Mouse (Mus musculus): ENCODE data around the gene Banp. TPM values are rescaled to one million over a fixed set of nuclear protein-coding genes. Genes with fewer than 3 reads are reported as not detected.

The Banp gene
- polyA plus RNA-seq, 1 experiment from 2014 or later, result 34.9 TPM

- peak; percentile 0; the same call in 1 of the 2 replicates for ATAC-seq (ENCODE audit: low read depth)
- DNase-seq (ENCODE audit: low spot score), result peak; percentile 72
- H3K27me3 ChIP-seq (replicated peaks; ENCODE audit: control insufficient read depth, insufficient read depth, low read length), result no peaks in the 10 kb centered on the region
- peak overlapping the region; percentile 87 for H3K4me3 ChIP-seq (ENCODE audit: low read depth, low read length)
- H3K4me2 ChIP-seq (ENCODE audit: low read depth, low read length), result peak overlapping the region; percentile 80
- H3K36me3 ChIP-seq (ENCODE audit: control insufficient read depth, insufficient read depth, low read length), result peaks cover 22% of the 10 kb centered on the region
- peaks cover 26% of the 10 kb centered on the region for H3K4me1 ChIP-seq (ENCODE audit: control insufficient read depth, insufficient read depth, low read length)
- WGBS, result 1% methylated on average over 36 of the region's 97 CpGs
- H3K9me3 ChIP-seq (ENCODE audit: control insufficient read depth, low read length), result no peaks in the 10 kb centered on the region
- peak overlapping the region; percentile 96 for H3K27ac ChIP-seq (replicated peaks; ENCODE audit: low read depth, low read length)
- H3K9ac ChIP-seq (ENCODE audit: low read depth, low read length), result peak overlapping the region; percentile 99
Measured at GRCm38 (mm10) chr8:121950749-121951655, 1.5 kb downstream of the Banp start.

GRCm38 (mm10) chr8:121951656-121952009 is 2.1 kb downstream of the Banp start:
- Histone ChIP-seq H3K4me2 (ENCODE audit: low read depth, low read length) (peak overlapping the region; percentile 80), H3K27me3 (replicated peaks; ENCODE audit: control insufficient read depth, insufficient read depth, low read length) (no peaks in the 10 kb centered on the region), H3K27ac (replicated peaks; ENCODE audit: low read depth, low read length) (peak overlapping the region; percentile 96; the same call in 1 of the 2 replicates), H3K4me3 (ENCODE audit: low read depth, low read length) (peak overlapping the region; percentile 87), H3K9ac (ENCODE audit: low read depth, low read length) (peak overlapping the region; percentile 99), H3K36me3 (ENCODE audit: control insufficient read depth, insufficient read depth, low read length) (peaks cover 22% of the 10 kb centered on the region), H3K9me3 (ENCODE audit: control insufficient read depth, low read length) (no peaks in the 10 kb centered on the region), H3K4me1 (ENCODE audit: control insufficient read depth, insufficient read depth, low read length) (peaks cover 26% of the 10 kb centered on the region)
- WGBS, result 37% methylated on average over 7 of the region's 7 CpGs
- ATAC-seq (ENCODE audit: low read depth), result no peak
- no peak for DNase-seq (ENCODE audit: low spot score)

DNA sequence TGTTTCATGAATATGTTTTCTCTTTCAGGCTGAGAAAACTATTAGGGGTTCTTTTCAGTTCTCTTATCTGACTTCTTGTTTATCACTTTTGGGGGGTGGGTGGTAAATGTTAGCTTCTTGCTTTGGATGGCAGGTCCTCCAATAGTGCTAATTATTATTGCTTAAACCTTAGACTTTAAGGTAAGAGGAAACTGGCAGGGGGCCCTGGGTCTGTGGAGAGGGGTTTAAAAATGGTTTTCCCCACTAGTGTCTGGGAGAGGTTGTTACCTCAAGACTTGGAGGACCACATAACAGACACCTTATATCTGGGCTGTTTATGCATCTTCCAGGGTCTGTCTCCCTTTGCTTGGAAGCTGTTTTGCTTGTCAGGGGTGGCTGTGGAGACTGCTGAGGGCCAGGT is 2.6 kb downstream of the Banp start:
- no peak overlapping the region for H3K27ac ChIP-seq (replicated peaks; ENCODE audit: low read depth, low read length)
- H3K9ac ChIP-seq (ENCODE audit: low read depth, low read length), result peak overlapping the region; percentile 51; the same call in 1 of the 2 replicates
- peak overlapping the region; percentile 80 for H3K4me2 ChIP-seq (ENCODE audit: low read depth, low read length)
- H3K4me3 ChIP-seq (ENCODE audit: low read depth, low read length), result peak overlapping the region; percentile 87; the same call in 1 of the 2 replicates
- no peaks in the 10 kb centered on the region for H3K27me3 ChIP-seq (replicated peaks; ENCODE audit: control insufficient read depth, insufficient read depth, low read length)
- peaks cover 22% of the 10 kb centered on the region for H3K36me3 ChIP-seq (ENCODE audit: control insufficient read depth, insufficient read depth, low read length)
- ATAC-seq (ENCODE audit: low read depth) (no peak), DNase-seq (ENCODE audit: low spot score) (no peak)
- peaks cover 23% of the 10 kb centered on the region for H3K4me1 ChIP-seq (ENCODE audit: control insufficient read depth, insufficient read depth, low read length)
- no peaks in the 10 kb centered on the region for H3K9me3 ChIP-seq (ENCODE audit: control insufficient read depth, low read length)

- peaks cover 22% of the 10 kb centered on the region for H3K36me3 ChIP-seq (ENCODE audit: control insufficient read depth, insufficient read depth, low read length)
Measured at GRCm38 (mm10) chr8:121952800-121953199, 3.2 kb downstream of the Banp start.

DNA sequence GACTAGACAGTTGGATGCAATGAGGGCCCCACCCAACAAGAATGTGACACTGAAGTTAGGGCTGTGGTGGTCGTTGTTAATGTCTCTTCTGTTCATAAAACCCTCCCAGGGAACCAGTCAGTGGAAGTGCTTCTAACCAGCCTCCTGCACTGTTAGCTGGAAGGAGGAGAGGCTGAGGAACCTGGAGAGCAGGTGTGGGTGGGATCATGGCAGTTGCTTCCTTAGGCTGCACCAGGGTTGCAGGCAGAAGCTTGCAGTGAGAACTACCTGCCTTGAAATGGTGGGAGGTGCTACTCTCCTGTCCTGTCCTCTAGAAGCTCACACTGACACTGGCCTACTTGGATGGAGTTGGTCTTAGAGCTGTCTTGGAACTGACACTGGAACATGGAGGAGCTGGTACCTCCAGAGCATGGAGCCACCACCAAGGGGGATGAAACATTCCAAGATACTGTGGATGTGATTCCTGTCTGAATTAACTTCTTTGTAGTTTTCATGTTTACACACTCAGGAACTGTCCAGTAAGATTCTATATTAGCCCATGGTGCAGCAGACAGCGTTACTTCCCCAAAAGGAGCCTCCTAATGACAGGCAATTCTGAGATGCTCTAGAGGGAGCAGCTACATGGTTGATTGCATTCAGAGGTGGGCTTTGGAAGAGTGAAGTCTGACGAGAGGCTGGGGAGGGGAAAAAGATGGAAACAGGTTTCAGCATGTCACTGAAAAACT is 4.4 kb downstream of the Banp start:
- WGBS, result 65% methylated on average over 3 of the region's 3 CpGs
- Histone ChIP-seq H3K4me3 (ENCODE audit: low read depth, low read length) (no peak overlapping the region), H3K4me2 (ENCODE audit: low read depth, low read length) (no peak overlapping the region), H3K9me3 (ENCODE audit: control insufficient read depth, low read length) (no peaks in the 10 kb centered on the region), H3K27ac (replicated peaks; ENCODE audit: low read depth, low read length) (no peak overlapping the region), H3K4me1 (ENCODE audit: control insufficient read depth, insufficient read depth, low read length) (peaks cover 12% of the 10 kb centered on the region), H3K27me3 (replicated peaks; ENCODE audit: control insufficient read depth, insufficient read depth, low read length) (no peaks in the 10 kb centered on the region), H3K36me3 (ENCODE audit: control insufficient read depth, insufficient read depth, low read length) (peaks cover 22% of the 10 kb centered on the region), H3K9ac (ENCODE audit: low read depth, low read length) (no peak overlapping the region)
- ATAC-seq (ENCODE audit: low read depth) (no peak), DNase-seq (ENCODE audit: low spot score) (no peak)

More at GRCm38 (mm10) chr8:121952800-121953199, 3.2 kb downstream of the Banp start:
- Histone ChIP-seq H3K4me2 (ENCODE audit: low read depth, low read length) (peak overlapping the region; percentile 80), H3K27me3 (replicated peaks; ENCODE audit: control insufficient read depth, insufficient read depth, low read length) (no peaks in the 10 kb centered on the region), H3K4me3 (ENCODE audit: low read depth, low read length) (no peak overlapping the region), H3K27ac (replicated peaks; ENCODE audit: low read depth, low read length) (no peak overlapping the region), H3K9ac (ENCODE audit: low read depth, low read length) (no peak overlapping the region), H3K4me1 (ENCODE audit: control insufficient read depth, insufficient read depth, low read length) (peaks cover 18% of the 10 kb centered on the region), H3K9me3 (ENCODE audit: control insufficient read depth, low read length) (no peaks in the 10 kb centered on the region)
- DNase-seq (ENCODE audit: low spot score) (no peak), ATAC-seq (ENCODE audit: low read depth) (no peak)
- WGBS, result 91% methylated on average over 7 of the region's 7 CpGs

GRCm38 (mm10) chr8:121954981-121955555 is 5.5 kb downstream of the Banp start:
- Histone ChIP-seq H3K27me3 (replicated peaks; ENCODE audit: control insufficient read depth, insufficient read depth, low read length) (no peaks in the 10 kb centered on the region), H3K4me3 (ENCODE audit: low read depth, low read length) (no peak overlapping the region), H3K9ac (ENCODE audit: low read depth, low read length) (no peak overlapping the region; the same call in 1 of the 2 replicates), H3K4me1 (ENCODE audit: control insufficient read depth, insufficient read depth, low read length) (peaks cover 12% of the 10 kb centered on the region), H3K4me2 (ENCODE audit: low read depth, low read length) (no peak overlapping the region), H3K27ac (replicated peaks; ENCODE audit: low read depth, low read length) (no peak overlapping the region), H3K9me3 (ENCODE audit: control insufficient read depth, low read length) (no peaks in the 10 kb centered on the region), H3K36me3 (ENCODE audit: control insufficient read depth, insufficient read depth, low read length) (peaks cover 22% of the 10 kb centered on the region)
- ATAC-seq (ENCODE audit: low read depth) (no peak), DNase-seq (ENCODE audit: low spot score) (no peak)
- WGBS, result 75% methylated on average over 10 of the region's 10 CpGs

GRCm38 (mm10) chr8:121955825-121956500 is 6.4 kb downstream of the Banp start:
- H3K4me2 ChIP-seq (ENCODE audit: low read depth, low read length), result no peak overlapping the region
- peaks cover 12% of the 10 kb centered on the region for H3K4me1 ChIP-seq (ENCODE audit: control insufficient read depth, insufficient read depth, low read length)
- H3K4me3 ChIP-seq (ENCODE audit: low read depth, low read length), result no peak overlapping the region
- WGBS, result 83% methylated on average over 1 of the region's 1 CpGs
- H3K36me3 ChIP-seq (ENCODE audit: control insufficient read depth, insufficient read depth, low read length), result peaks cover 22% of the 10 kb centered on the region
- ATAC-seq (ENCODE audit: low read depth) (no peak), DNase-seq (ENCODE audit: low spot score) (no peak)
- H3K27me3 ChIP-seq (replicated peaks; ENCODE audit: control insufficient read depth, insufficient read depth, low read length), result no peaks in the 10 kb centered on the region
- no peaks in the 10 kb centered on the region for H3K9me3 ChIP-seq (ENCODE audit: control insufficient read depth, low read length)
- no peak overlapping the region for H3K27ac ChIP-seq (replicated peaks; ENCODE audit: low read depth, low read length)
- no peak overlapping the region for H3K9ac ChIP-seq (ENCODE audit: low read depth, low read length)

- H3K4me1 ChIP-seq (ENCODE audit: control insufficient read depth, insufficient read depth, low read length), result no peaks in the 10 kb centered on the region
- 86% methylated on average over 1 of the region's 1 CpGs for WGBS
- H3K9ac ChIP-seq (ENCODE audit: low read depth, low read length), result no peak overlapping the region
- no peak for ATAC-seq (ENCODE audit: low read depth)
- no peaks in the 10 kb centered on the region for H3K27me3 ChIP-seq (replicated peaks; ENCODE audit: control insufficient read depth, insufficient read depth, low read length)
- peaks cover 18% of the 10 kb centered on the region for H3K36me3 ChIP-seq (ENCODE audit: control insufficient read depth, insufficient read depth, low read length)
- no peak overlapping the region for H3K4me3 ChIP-seq (ENCODE audit: low read depth, low read length)
- H3K9me3 ChIP-seq (ENCODE audit: control insufficient read depth, low read length), result no peaks in the 10 kb centered on the region
- no peak overlapping the region for H3K4me2 ChIP-seq (ENCODE audit: low read depth, low read length)
- H3K27ac ChIP-seq (replicated peaks; ENCODE audit: low read depth, low read length), result no peak overlapping the region
- no peak for DNase-seq (ENCODE audit: low spot score)
Measured at GRCm38 (mm10) chr8:121958395-121958794, 8.8 kb downstream of the Banp start.
